Mouse (Mus musculus) liver, adult 2 months (tissue): ENCODE results near the gene Xpo5.

Experiments used
- CTCF ChIP-seq: fragments of 200-500 bp; IDR thresholded peaks from 2 replicates; pipeline ENCODE4 v1.5.1; 2011; ENCODE audit warnings: low read depth, low read length, control low read depth
- POLR2A ChIP-seq: fragments of 200-500 bp; IDR thresholded peaks from 2 replicates; pipeline ENCODE4 v1.6.1; 2011; ENCODE audit warnings: low read length, control low read depth; ENCODE audit not compliant: insufficient read depth; ENCODE audit errors: extremely low read depth

DNA sequence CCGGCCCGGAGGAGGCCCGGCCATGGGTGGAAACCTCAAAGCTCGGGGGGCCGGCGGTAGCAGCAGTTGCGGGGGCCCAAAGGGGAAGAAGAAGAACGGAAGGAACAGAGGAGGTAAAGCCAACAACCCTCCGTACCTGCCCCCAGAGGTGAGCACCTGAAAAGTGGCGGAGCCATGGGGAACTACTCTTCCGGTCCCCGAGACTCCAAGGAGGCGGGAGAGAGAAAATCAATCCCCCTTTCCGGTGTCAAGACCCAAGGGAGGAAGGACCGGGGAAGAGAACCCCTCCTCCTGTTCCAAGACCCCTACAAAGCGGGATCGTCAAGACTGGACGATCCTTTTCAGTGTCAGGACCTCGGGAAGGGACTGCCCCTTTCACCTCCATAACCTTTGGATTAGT, 41.4 kb upstream of the Xpo5 start:
- TF ChIP-seq POLR2A: no peak
- TF ChIP-seq CTCF: no peak
